Mouse (Mus musculus) hindbrain, embryonic 10.5 days (tissue): ENCODE measurements around the gene Gm11559. TPM values are rescaled to one million over a fixed set of nuclear protein-coding genes. Genes with fewer than 3 reads are reported as not detected.

Source experiments
- polyA plus RNA-seq: library from polyadenylated mRNA; unstranded; fragments of >200 nt; fragmentation: Nextera tagmentation; extraction: Ambion mirVana; gene quantifications from 2 replicates; pipeline ENCODE4 v1.2.1, GENCODE M21; 2016

Gene Gm11559
- polyA plus RNA-seq, 1 experiment from 2014 or later = not detected

Other genes with a start within 250 kb of the Gm11559 start
- gene Krtap2-4, start 249.6 kb upstream of the Gm11559 start, polyA plus RNA-seq = not detected in 2 replicates
- not detected in 2 replicates for gene Gm11562, start 244.0 kb upstream of the Gm11559 start, polyA plus RNA-seq
- not detected in 2 replicates for gene Krtap4-1, start 236.2 kb upstream of the Gm11559 start, polyA plus RNA-seq
- gene Krtap4-2, start 229.4 kb upstream of the Gm11559 start, polyA plus RNA-seq = not detected in 2 replicates
- not detected in 2 replicates for gene Krtap4-7, start 220.4 kb upstream of the Gm11559 start, polyA plus RNA-seq
- not detected in 2 replicates for gene Gm11555, start 214.2 kb upstream of the Gm11559 start, polyA plus RNA-seq
- gene Gm11563, start 205.5 kb upstream of the Gm11559 start, polyA plus RNA-seq = not detected in 2 replicates
- gene Krtap4-6, start 198.5 kb upstream of the Gm11559 start, polyA plus RNA-seq = not detected in 2 replicates
- gene Gm14190, start 173.7 kb upstream of the Gm11559 start, polyA plus RNA-seq = not detected in 2 replicates
- not detected in 2 replicates for gene Gm14180, start 130.2 kb upstream of the Gm11559 start, polyA plus RNA-seq
- not detected in 2 replicates for gene Gm11595, start 91.6 kb upstream of the Gm11559 start, polyA plus RNA-seq
- gene Krtap4-8, start 83.8 kb upstream of the Gm11559 start, polyA plus RNA-seq = not detected in 2 replicates
- not detected in 2 replicates for gene Krtap4-9, start 79.3 kb upstream of the Gm11559 start, polyA plus RNA-seq
- gene Gm11596, start 71.0 kb upstream of the Gm11559 start, polyA plus RNA-seq = not detected in 2 replicates
- gene Gm11569, start 65.5 kb upstream of the Gm11559 start, polyA plus RNA-seq = not detected in 2 replicates
- gene Gm11554, start 60.0 kb upstream of the Gm11559 start, polyA plus RNA-seq = not detected in 2 replicates
- gene Krtap4-13, start 54.6 kb upstream of the Gm11559 start, polyA plus RNA-seq = not detected in 2 replicates
- not detected in 2 replicates for gene Gm11564, start 48.8 kb upstream of the Gm11559 start, polyA plus RNA-seq
- not detected in 2 replicates for gene 2300003K06Rik, start 26.4 kb upstream of the Gm11559 start, polyA plus RNA-seq
- gene Krtap4-16, start 12.9 kb upstream of the Gm11559 start, polyA plus RNA-seq = not detected in 2 replicates
- not detected in 2 replicates for gene Gm11568, start 6.6 kb upstream of the Gm11559 start, polyA plus RNA-seq
- gene Krtap9-1, start 8.9 kb downstream of the Gm11559 start, polyA plus RNA-seq = not detected in 2 replicates
- gene Gm11567, start 14.7 kb downstream of the Gm11559 start, polyA plus RNA-seq = not detected in 2 replicates
- gene Krtap31-1, start 43.4 kb downstream of the Gm11559 start, polyA plus RNA-seq = not detected in 2 replicates
- not detected in 2 replicates for gene Gm11565, start 50.3 kb downstream of the Gm11559 start, polyA plus RNA-seq
- not detected in 2 replicates for gene Krtap31-2, start 71.8 kb downstream of the Gm11559 start, polyA plus RNA-seq
- gene Krtap9-5, start 84.0 kb downstream of the Gm11559 start, polyA plus RNA-seq = not detected in 2 replicates
- not detected in 2 replicates for gene Krtap29-1, start 114.6 kb downstream of the Gm11559 start, polyA plus RNA-seq
- gene Krtap16-1, start 122.1 kb downstream of the Gm11559 start, polyA plus RNA-seq = not detected in 2 replicates
- not detected in 2 replicates for gene Krtap17-1, start 129.5 kb downstream of the Gm11559 start, polyA plus RNA-seq
- not detected in 2 replicates for gene Krt33a, start 151.7 kb downstream of the Gm11559 start, polyA plus RNA-seq
- not detected in 2 replicates for gene Krt33b, start 165.4 kb downstream of the Gm11559 start, polyA plus RNA-seq
- not detected in 2 replicates for gene Krt34, start 177.1 kb downstream of the Gm11559 start, polyA plus RNA-seq
- gene Krt31, start 186.1 kb downstream of the Gm11559 start, polyA plus RNA-seq = not detected in 2 replicates
- gene Krt32, start 223.8 kb downstream of the Gm11559 start, polyA plus RNA-seq = not detected in 2 replicates
- not detected in 2 replicates for gene Krt35, start 231.8 kb downstream of the Gm11559 start, polyA plus RNA-seq
- gene Krt36, start 241.2 kb downstream of the Gm11559 start, polyA plus RNA-seq = not detected in 2 replicates